Mouse (Mus musculus) adrenal gland (tissue): Measurements from ENCODE around the gene Ceacam16.

Experiments used
- intact Hi-C: fragments of 180-260 bp; cut with DNase I; formaldehyde crosslinking; loops from one replicate; pipeline ENCODE4 v1.15.1; 2025
- long read RNA-seq, 2 experiments: library from polyadenylated mRNA; unstranded; transcript quantifications; one replicate each; pipeline ENCODE4 v2.0.0; 2020; ENCODE audit warnings: borderline replicate concordance in 1 of 2; ENCODE audit not compliant: insufficient replicate concordance in 1 of 2

Gene Ceacam16
- long read RNA-seq, experiment 1, partial matches to known transcripts, result 0 of 1 reads
- long read RNA-seq, experiment 1, other reads (novel, unspliced or antisense), result 1 of 1 reads
- long read RNA-seq, experiment 2, result 0 reads

DNA sequence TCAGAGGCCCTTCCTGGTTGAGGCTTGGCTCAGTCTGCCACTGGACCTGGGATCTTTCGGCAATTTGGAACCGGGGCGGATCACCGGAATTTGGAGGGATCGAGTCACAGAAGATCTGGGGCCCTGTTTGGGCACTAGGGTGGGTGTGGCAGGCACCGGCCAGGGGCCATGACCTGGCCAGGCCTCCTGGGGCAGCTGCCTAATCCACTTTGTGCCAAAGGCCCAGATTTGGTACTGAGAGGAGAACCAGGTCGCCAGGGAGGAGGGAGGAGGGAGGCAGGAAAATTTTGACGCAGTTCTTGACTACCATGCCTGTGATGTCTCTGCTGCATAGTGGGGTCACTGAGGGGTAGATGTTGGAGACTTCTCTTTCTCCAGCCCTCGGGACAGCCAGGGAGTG is at the start of gene Ceacam16:
TSS of gene Ceacam16 (minus strand) at position 101 of the 400 bp plus-strand sequence.
- intact Hi-C loops, result no loop called here

DNA sequence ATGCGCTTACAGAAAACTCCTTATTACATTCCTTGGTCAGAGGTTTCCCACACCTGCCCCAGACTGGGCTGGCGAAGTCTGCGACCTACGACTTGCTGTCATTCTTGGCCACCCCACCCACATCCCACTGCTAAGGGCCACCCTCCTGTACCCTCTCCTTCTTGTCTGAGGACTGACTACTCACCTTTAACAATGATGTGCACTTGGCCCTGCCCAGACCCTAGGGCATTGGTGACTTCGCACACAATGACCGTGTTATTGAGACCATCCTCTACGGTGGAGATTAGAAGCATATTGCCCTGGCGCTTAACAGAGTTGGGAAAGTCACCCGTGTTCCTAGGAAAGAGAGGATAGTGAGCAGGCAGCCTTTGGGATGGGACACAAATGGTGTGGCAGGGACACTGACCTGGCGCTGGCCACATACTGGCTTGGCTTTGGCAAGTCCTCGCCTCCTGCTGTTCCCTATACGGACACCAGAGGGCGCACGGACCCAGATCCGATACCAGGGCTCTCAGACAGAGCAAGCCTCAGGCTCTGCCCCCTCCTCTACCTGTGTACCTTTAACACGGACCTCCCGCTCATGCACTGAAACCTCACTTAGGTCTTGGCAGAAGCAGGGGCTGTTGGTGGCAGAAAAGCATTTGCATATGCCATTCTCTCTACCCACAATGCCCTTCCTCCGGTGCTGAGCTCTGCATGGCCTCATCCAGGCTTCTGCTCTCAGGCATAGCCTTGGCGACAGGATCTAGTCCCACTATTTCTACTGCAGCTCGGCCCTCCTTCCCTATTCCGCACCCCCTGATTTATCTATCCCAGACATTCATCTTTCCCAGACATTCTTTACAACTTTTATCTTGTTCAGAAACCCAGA is 49.6 kb upstream of the Ceacam16 start:
- intact Hi-C loops, result loop anchor here (1.0 kb wide), 1 partner anchor 46 kb away; no protein-coding TSS in a partner anchor

DNA sequence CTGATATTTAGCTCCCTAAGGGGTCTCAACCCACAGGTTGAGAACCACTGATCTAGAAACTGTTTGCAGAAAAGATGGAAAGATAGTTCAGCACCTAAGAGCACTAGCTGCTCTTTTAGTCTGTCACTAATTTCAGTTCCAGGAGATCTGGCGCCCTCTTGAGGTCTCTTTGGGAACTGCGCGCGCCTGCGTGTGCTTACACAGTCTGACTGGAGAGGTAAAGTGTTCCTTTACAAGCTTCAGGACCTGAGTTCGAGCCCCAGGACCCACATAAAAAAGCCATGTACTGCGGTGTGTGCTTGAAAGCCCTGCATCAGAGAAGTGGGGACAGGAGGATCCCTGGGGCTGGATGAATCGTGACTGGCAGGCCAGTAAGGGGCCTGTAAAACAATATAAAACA is 28.8 kb upstream of the Ceacam16 start:
- intact Hi-C loops, result no loop called here

DNA sequence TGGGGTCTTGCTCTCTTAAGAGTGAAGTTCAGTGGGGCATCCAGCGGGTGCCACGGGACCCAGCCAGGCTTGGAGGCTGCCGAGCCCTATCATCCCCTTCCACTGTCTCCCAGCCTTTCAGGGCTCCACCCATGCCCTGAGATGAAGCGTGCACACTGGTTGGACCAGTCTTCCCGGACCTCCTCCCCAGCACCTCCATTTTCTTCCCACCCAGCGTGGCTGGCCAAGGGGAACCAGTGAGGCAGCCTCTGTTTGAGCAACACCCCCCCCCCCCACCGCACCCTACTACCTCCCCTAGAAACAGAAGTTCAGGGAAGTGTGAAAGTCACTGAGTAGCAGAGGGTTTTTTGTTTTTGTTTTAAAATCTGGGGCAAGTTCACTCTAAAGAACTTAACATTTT is 26.8 kb upstream of the Ceacam16 start, which contains the start of gene Ceacam19:
TSS of gene Ceacam19 (minus strand) at position 117 of the 400 bp plus-strand sequence.
- intact Hi-C loops, result no loop called here

DNA sequence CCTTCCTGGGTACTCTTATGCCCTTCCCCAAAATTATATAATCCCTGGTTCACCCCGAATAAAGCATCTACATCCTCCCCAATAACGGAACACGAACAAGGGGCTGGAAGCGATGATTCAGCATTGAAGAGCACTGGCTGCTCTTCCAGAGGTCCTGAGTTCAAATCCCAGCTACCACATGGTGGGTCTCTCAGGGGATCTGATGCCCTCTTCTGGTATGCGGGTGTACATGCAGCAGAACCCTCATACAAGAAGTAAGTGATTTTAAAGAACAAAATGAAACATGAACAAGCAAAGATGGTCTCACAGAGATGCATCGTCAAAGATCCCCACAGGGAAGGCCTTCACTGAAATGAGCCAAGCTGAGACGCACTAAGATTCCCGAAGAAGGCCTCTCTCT is 19.7 kb upstream of the Ceacam16 start:
- intact Hi-C loops, result no loop called here

DNA sequence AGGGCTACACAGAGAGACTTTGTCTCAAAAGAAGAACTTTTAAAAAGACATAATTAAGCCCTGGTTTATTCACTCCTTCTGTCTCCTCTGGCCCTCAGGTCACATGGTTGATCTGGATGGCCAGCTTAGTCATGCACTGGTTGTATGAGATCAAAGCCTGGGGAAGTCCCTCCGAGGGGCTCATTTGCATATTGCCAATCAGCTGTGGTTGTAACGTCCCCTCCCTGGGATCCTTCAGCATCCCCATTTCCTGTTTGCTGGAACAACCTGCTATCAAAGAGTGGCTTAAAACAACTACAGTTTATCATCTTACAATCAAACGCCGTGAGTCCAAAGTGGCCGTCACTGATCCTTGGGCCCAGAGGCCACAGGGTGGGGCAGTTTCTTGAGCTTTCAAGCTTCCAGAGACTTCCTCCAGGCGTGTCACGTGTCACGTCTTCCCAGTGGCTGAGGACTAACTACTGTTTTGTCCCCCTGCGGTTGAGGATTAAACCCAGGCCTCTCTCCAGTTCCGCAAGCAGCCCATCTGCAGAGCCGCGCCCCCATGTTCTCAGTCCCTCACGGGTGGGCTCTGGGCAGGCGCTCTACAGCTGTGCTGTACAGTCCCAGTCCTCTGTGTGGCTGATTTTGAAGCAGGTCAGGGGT is 15.8 kb upstream of the Ceacam16 start:
- intact Hi-C loops, result no loop called here

DNA sequence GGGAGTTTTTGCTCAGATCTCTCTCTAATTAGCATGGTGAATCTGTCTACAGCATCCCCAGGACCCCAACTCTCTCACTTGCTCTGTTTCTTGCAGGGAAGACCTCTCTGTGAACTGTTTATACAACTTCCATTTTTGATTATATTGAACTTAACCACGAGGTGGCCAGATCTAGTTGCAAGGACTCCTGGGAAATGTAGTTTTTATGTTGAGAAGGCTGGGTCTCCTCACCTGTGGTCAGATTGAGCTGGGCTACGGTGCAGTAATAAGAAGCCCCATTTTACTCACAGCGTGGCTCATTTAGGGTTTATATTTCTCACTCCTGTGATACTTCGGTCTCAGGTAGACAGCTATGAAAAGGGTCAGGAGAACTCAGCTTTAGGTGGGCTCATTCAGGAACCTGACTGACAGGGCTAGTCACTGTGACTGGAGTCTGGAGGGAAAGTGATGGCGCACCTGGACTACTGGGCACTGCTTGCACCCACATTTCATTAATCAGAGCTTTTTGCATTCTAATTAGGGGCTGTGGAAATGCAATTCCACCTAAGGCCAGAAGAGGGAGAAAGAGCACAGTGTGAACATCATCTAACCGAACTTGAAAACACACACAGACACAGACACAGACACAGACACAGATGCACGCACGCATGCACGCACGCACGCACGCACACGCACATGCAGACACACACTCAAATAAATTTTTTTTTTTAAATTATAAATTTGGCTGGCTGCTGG is 15.0 kb upstream of the Ceacam16 start:
- intact Hi-C loops, result no loop called here

DNA sequence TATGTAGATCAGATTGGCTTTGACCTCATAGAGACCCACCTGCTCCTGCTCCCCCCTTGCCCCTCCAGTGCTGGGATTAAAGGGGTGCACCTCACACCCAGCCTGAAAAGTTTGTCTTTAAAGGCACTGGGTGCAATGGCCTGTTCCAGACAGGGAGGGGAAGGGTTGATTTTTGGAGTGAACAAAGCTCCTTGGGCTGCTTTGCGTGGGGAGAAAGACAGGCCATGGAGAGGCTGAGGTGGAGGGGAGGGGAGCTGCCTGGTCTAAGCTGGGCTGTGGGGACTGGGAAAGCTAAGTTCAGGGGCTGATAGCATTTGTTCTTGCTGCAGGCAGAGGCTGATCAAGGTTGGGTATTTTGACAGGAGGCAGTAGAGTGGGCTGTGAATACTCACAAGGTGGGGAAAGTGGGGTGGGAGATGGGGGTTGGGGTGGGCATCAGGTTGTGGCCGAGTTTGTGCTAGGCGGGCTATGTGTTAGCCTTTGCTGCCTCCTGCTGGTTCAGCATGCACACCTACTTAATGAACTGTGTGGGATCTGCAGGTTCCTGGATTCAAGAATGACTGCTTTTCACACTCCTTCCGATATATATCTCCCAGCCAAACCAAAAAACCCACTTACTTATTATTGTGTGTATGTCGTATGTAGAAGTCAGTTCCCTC is 11.0 kb upstream of the Ceacam16 start:
- intact Hi-C loops, result loop anchor here (2.0 kb wide), 1 partner anchor 71 kb away; no protein-coding TSS in a partner anchor

DNA sequence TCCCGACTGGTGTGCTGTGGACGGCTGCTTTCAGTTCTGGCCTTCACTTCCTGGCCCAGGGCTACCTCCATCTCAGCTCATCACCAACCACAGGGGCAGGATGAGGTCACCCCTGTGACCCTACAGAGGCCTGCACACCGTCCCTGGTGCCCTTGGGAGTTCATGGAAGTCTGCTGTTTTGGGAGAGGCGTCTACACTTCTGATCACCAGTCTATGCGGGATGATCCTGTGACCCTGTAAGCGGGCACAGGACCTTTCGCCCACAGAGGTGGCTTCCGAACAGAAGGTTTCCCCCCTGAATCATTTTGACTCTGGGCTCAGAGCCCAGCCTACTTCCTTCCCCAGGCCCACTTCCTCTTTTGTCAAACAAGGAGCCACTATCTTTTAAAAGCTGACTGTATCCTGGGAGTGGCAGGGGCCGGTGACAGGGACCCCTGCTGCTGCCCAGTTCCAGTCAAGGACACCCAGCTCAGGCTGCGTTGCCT is 10.1 kb upstream of the Ceacam16 start:
- intact Hi-C loops, result no loop called here

DNA sequence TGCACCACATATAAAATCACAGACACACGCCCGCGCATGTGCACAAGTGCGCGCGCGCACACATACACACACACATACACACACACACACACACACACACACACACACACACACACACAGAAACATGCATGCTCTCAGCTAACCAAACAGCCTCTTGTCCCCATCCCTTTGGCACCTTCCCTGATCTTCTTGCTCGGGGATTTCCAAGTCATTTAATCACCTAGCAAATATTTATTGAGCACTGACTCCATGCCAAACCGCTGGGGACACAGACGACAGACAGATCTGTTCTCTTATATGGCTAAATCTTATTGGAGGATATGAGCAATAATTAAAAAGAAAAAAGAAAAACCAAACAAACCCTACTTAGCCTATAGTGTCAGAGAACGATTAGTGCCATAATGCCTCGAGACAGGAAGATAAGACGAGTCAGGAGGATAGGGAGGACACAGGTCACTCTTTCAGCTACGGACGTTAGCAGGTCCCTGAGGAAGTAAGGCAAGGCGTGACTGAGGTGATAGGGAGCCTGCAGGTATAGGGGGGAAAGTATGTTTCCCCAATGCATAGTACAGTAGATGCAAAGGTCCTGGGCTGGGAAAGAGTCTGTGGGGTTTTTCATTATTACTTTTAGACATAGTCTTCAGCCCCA is 6.8 kb upstream of the Ceacam16 start:
- intact Hi-C loops, result no loop called here

DNA sequence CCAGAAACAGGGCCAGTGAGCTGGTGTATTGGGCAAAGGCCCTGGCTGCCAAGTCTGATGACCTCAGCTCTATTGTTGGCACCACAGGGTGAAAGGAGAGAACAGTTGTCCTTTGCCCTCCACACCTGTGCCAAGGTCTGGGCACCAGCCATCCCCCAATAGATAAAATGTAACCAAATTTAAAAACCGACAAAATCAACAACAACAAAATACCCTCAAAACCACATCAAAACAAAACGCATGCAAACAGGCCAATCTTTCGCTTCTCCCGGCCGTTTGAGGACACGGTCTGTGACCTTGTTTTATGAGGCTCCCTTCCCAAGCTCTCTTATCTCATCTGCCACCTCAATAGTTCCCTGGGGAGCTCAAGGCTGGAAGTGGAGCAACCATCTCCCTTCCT is 5.4 kb upstream of the Ceacam16 start:
- intact Hi-C loops, result no loop called here

DNA sequence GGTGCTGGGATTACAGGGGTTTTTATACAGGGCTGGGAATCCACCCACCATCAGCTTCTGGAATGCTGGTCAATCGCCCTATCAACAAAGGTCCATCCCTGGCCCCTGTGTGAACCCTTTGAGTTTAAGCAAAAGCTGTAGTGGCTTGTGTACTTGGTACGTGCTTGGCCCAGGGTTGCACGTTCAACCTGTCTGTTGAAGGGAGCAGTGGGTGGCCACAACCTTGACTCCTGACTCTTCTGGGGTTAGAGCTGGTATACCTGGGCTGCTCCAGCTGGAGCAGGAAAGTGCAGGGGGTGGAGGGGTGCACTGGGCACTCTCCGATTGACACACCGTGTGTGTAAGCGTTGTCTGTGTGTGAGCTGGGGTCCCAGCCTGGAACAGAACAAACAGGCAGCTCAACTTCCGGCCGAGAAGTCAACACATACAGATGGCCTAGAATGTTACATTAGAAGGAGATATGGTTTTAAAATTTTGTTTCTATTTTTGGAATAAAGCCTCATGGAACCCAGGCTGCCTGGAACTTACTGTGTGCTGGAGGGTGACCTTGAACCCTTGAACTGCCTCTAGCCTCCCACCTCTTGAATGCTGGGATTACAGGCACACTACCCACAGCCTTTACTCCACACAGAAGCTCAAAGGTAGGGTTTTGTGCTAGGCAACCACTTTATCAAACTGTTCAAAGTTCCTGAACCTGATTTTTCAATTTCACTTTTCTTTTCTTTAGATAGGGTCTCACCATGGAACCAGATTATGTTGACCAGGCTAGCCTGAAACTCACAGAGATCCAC is 4.3 kb upstream of the Ceacam16 start:
- intact Hi-C loops, result no loop called here

DNA sequence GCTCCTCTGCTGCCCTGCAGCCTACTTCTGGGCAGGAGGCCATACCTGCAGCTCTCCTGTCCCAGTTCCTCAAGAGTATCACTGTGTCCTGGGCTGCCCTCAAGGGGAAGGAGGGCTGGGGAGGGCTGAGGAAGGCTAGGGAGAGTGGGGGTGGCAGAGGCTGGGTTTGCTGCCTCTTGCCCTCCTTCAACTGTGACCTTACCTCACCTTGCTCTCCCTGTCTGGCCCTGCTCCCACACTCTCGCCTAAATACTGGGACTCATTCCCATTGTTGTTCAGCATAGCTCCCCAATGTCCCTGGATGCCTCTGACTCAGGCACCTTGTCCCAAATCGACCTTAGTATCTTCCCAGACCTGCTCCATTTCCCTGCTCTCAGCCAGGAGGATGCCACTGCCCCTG is 3.1 kb upstream of the Ceacam16 start:
- intact Hi-C loops, result no loop called here

DNA sequence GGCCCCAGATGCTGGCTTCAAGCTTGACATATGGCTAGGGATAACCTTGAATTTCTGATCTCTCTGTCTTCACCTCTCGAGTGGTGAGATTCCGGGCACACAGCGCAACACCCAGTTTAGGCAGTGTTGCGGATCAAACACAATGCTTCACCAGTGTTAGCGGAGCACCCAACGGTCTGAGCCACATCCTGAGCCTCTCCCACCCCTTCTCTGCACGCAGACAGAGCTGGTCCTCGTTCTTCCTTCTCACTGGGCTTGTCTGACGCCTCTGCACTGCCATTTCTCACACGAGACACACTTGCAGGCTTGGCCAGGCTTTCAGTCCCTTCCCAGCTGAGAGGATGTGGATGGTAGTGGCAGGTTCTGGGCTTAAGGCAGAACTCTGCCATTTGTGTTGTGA is 1.4 kb downstream of the Ceacam16 start:
- intact Hi-C loops, result no loop called here

DNA sequence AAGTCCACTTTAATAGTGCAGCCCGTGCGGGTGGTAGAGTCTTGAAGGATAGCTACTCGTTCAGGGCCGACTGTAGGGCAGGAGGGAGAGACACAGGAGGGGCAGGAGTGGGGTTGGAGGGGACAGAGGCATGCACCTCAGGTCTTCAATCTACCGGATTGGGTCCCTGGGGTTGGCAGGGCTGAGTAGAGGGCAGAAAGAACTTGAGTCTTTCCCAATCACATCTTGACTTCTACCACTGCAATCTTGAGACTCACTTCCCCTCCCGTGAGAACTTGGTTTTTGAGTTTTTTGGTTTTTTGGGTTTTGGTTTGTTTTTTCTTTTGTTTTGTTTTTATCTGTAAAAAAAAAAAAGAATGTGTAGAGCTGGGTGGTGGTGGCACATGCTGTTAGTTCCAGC is 4.8 kb downstream of the Ceacam16 start:
- intact Hi-C loops, result no loop called here

DNA sequence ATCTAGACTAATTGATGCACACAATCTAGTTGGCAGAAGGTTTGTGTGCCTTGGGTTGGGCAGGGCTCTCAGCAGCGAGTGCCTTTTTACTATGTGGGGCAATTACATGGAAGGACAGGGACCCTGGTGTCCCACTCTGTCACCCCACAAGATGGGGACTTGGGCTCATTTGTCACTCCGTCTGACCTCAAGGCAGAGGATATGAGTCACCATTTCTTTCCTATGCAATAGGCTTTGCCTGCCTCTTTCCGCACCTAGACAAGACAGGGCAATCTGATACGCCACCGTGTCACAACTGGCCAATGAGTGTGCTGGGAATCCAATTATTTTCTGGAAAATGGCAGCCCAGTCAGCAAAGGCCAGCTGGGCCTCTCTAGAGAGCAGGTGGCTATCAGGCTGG is 5.4 kb downstream of the Ceacam16 start:
- intact Hi-C loops, result no loop called here

DNA sequence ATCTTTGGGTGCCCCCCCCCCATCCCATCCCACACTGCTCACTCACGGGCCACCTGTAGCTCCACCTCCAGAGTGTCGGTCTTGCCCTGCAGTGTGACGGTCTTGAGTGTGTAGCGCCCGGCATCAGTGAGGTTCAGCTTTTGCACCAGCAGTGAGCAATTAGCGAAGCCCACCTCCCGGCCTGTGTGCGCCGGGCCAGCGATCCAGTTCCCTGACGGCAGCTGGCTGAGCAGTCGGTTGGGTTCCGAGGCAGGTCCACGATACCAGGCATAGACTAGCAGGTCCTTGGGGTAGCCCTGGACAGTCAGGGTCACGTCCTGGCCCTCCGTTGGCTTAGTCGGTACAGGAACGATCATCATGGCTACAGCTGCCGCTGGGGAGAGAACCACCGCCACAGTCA is 7.6 kb downstream of the Ceacam16 start:
- intact Hi-C loops, result no loop called here

DNA sequence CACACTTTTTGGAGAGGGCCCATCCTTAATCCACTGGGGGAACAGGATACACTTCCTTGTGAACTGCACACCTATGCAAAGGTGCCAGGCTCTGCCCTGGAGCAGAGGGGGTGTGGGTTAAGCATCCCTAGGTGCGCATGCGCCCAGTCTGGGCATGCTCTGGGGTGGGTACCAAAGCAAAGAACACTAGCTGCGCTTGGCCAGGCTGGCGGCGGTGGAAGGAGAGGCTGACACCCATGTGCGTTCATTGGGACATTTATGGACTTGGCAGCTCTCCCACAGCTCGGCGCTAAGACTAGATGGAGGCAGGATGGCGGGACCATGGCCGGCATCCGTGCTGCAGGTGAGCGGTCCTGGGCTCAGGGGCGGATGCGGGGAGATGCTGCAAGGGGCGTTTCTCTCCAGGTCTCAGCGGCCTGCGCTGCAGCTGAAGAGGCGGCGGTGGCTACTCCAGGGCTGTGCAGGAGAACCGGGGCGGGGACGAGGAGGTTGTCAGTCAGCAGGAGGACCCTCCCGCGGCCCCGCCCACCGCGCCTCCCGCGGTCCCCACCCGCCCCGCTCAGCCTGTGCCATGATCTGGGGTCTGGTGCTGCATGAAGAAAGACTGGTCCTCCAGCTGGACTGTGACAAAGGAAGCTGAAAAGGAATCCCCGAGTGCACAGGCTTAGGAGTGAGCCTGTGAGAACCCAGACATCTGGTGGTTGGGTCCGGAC is 9.1 kb downstream of the Ceacam16 start, which contains the start of gene Gm19345:
TSS of gene Gm19345 (plus strand) at position 146 of the 713 bp plus-strand sequence.
- intact Hi-C loops, result no loop called here
